Mouse (Mus musculus) urinary bladder, postnatal 10 days (tissue): Measurements from ENCODE around the gene Mn1.

Experiments
- DNase-seq: peaks from one replicate; pipeline ENCODE4 v3.0.0; 2022; ENCODE audit warnings: low spot score

Gene Mn1

GRCm38 (mm10) chr5:111432842-111433241 is 15.7 kb downstream of the Mn1 start:
- no peak for DNase-seq

- DNase-seq: no peak
These were observed 17.2 kb downstream of the Mn1 start for GRCm38 (mm10) chr5:111434342-111434842.

GRCm38 (mm10) chr5:111436260-111436659 is 19.1 kb downstream of the Mn1 start:
- DNase-seq: no peak

- no peak for DNase-seq
These were observed 20.0 kb downstream of the Mn1 start for GRCm38 (mm10) chr5:111437205-111437604.

- DNase-seq: no peak
These were observed 21.2 kb downstream of the Mn1 start for GRCm38 (mm10) chr5:111438336-111438735.

- no peak for DNase-seq
These were observed 21.7 kb downstream of the Mn1 start for GRCm38 (mm10) chr5:111438821-111439220.

GRCm38 (mm10) chr5:111440264-111440663 is 23.1 kb downstream of the Mn1 start:
- no peak for DNase-seq

GRCm38 (mm10) chr5:111442151-111442871 is 25.1 kb downstream of the Mn1 start:
- no peak for DNase-seq

GRCm38 (mm10) chr5:111443636-111444035 is 26.5 kb downstream of the Mn1 start:
- DNase-seq: no peak

- no peak for DNase-seq
These were observed 27.2 kb downstream of the Mn1 start for GRCm38 (mm10) chr5:111444361-111444760.

- DNase-seq: no peak
These were observed 29.5 kb downstream of the Mn1 start for GRCm38 (mm10) chr5:111446652-111447051.

- DNase-seq: no peak
These were observed 32.5 kb downstream of the Mn1 start for GRCm38 (mm10) chr5:111449700-111450099.

- no peak for DNase-seq
These were observed 37.1 kb downstream of the Mn1 start for GRCm38 (mm10) chr5:111454240-111454639.

GRCm38 (mm10) chr5:111454876-111455275 is 37.7 kb downstream of the Mn1 start:
- no peak for DNase-seq

- DNase-seq: no peak
These were observed 41.5 kb downstream of the Mn1 start for GRCm38 (mm10) chr5:111458675-111459074.

- no peak for DNase-seq
These were observed 48.7 kb downstream of the Mn1 start for GRCm38 (mm10) chr5:111465811-111466299.

GRCm38 (mm10) chr5:111466429-111466828 is 49.3 kb downstream of the Mn1 start:
- DNase-seq: no peak

- DNase-seq: no peak
These were observed 50.5 kb downstream of the Mn1 start for GRCm38 (mm10) chr5:111467699-111468098.

- no peak for DNase-seq
These were observed 52.2 kb downstream of the Mn1 start for GRCm38 (mm10) chr5:111469195-111469882.

- DNase-seq: no peak
These were observed 53.7 kb downstream of the Mn1 start for GRCm38 (mm10) chr5:111470875-111471274.

GRCm38 (mm10) chr5:111473425-111473824 is 56.3 kb downstream of the Mn1 start:
- no peak for DNase-seq

GRCm38 (mm10) chr5:111475721-111476120 is 58.6 kb downstream of the Mn1 start:
- no peak for DNase-seq

- no peak for DNase-seq
These were observed 59.0 kb downstream of the Mn1 start for GRCm38 (mm10) chr5:111476141-111476540.
